Mouse (Mus musculus) spleen, adult 2 months (tissue): ENCODE results near the gene Fancl.

ENCODE experiments used
- CTCF ChIP-seq: fragments of 200-500 bp; IDR thresholded peaks from 2 replicates; pipeline ENCODE4 v1.5.1; 2011; ENCODE audit warnings: mild to moderate bottlenecking, inconsistent platforms; ENCODE audit not compliant: insufficient read depth, insufficient read length, insufficient replicate concordance; ENCODE audit errors: extremely low read depth
- POLR2A ChIP-seq: fragments of 200-500 bp; IDR thresholded peaks from 2 replicates; pipeline ENCODE4 v1.6.1; 2011; ENCODE audit warnings: low read depth, low read length, inconsistent platforms

DNA sequence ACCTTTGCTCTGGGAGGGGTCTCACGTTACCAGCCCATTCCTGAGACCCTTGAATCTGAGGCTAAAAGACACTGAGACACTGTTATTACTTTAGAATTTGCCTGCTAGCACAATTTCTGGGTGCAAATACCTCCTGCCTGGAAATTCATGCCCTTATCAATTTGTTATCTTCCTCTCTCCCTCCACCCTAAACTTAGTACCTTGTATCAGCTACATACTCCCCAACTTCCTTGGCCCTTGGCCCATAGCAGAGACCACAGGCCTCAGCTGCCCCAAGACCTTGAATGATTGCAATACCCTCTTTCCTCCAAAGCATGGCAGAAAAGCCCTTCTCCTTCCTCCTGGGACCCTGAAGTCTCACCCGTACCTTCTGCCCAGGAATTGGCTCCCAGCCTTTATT, 65.3 kb downstream of the Fancl start:
- TF ChIP-seq POLR2A (no peak), CTCF (no peak)
